Mouse (Mus musculus): Measurements from ENCODE around the gene Nup43. TPM values are rescaled to one million over a fixed set of nuclear protein-coding genes. Genes with fewer than 3 reads are reported as not detected.
A peak's percentile ranks its signal among the peaks of the same experiment; 100 is the strongest.

Nup43 gene
- polyA plus RNA-seq, 1 experiment from 2014 or later = 35.4 TPM

GRCm38 (mm10) chr10:7630286-7630685 is 37.0 kb upstream of the Nup43 start:
- no peak for ATAC-seq (ENCODE audit: insufficient number of reproducible peaks, insufficient read depth, low FRiP score, low read depth)
- Histone ChIP-seq H3K4me2 (ENCODE audit: low read length) (no peak overlapping the region), H3K36me3 (ENCODE audit: control insufficient read depth, insufficient read depth, low read length) (peaks cover 21% of the 10 kb centered on the region), H3K27ac (replicated peaks in 1 of 2; ENCODE audit: control insufficient read depth in 1 of 2, insufficient read depth in 1 of 2, low read depth in 2 of 2, low read length in 2 of 2) (no peak overlapping the region), H3K4me3 (ENCODE audit: control insufficient read depth in 1 of 2, insufficient read depth in 1 of 2, low read depth in 1 of 2, low read length in 2 of 2) (no peak overlapping the region), H3K27me3 (ENCODE audit: control insufficient read depth, insufficient read depth, low read length) (no peaks in the 10 kb centered on the region), H3K9me3 (ENCODE audit: control insufficient read depth, low read length) (no peaks in the 10 kb centered on the region), H3K4me1 (ENCODE audit: control insufficient read depth in 2 of 2, insufficient read depth in 2 of 2, low read length in 2 of 2) (peaks cover 21 to 40% of the 10 kb centered on the region in 2 experiments), H3K9ac (ENCODE audit: low read length) (no peak overlapping the region)
- WGBS = 93% methylated on average over 5 of the region's 5 CpGs

DNA sequence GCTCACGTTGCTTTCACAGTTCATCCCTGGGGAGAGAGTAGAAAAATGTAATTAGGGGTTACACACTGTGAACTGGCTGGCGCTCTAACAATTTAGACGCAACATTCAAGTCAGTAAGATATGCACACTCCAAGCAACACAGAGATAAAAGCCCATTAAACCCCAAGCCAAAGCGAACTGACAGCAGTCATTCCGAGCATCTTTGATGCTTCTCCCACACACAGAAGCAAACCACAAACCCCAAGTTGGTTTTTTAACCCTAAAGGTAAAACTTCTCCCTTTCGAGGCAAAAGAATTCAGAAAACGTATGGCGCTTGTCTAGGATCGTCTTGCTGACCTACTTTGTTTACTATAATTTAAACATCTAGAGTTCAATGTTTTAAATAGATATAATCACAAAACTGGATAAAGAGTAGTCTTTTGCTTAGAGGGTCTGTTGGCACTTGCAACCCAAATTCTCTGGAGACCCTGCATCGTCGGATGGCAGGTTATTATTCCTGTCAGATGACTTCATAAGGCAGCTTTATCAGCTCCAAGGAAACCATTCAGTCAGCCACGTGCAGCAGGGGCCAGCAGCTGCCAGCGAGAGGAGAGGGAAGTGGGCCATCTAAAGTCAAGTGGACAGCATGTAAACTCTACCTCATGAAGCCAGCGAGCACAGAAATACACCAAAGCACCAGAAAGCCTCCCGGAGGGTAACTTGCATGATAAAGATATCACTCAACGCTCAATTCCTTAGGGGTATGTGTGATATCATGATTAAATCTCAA is 36.2 kb upstream of the Nup43 start:
- H3K4me3 ChIP-seq (ENCODE audit: control insufficient read depth in 1 of 2, insufficient read depth in 1 of 2, low read depth in 1 of 2, low read length in 2 of 2) = no peak overlapping the region
- H3K36me3 ChIP-seq (ENCODE audit: control insufficient read depth, insufficient read depth, low read length) = peaks cover 21% of the 10 kb centered on the region
- peak overlapping the region; percentile 16; the same call in 1 of the 2 replicates for H3K4me2 ChIP-seq (ENCODE audit: low read length)
- WGBS = 47% methylated on average over 16 of the region's 16 CpGs
- no peaks in the 10 kb centered on the region for H3K27me3 ChIP-seq (ENCODE audit: control insufficient read depth, insufficient read depth, low read length)
- no peak overlapping the region for H3K9ac ChIP-seq (ENCODE audit: low read length)
- peak overlapping the region in 1 of 2 experiments; percentile 41; a peak in 1 of 4 replicates for H3K27ac ChIP-seq (replicated peaks in 1 of 2; ENCODE audit: control insufficient read depth in 1 of 2, insufficient read depth in 1 of 2, low read depth in 2 of 2, low read length in 2 of 2)
- H3K9me3 ChIP-seq (ENCODE audit: control insufficient read depth, low read length) = no peaks in the 10 kb centered on the region
- H3K4me1 ChIP-seq (ENCODE audit: control insufficient read depth in 2 of 2, insufficient read depth in 2 of 2, low read length in 2 of 2) = peaks cover 21 to 40% of the 10 kb centered on the region in 2 experiments
- no peak for ATAC-seq (ENCODE audit: insufficient number of reproducible peaks, insufficient read depth, low FRiP score, low read depth)

GRCm38 (mm10) chr10:7640366-7640765 is 26.9 kb upstream of the Nup43 start:
- H3K4me2 ChIP-seq (ENCODE audit: low read length) = no peak overlapping the region
- H3K27me3 ChIP-seq (ENCODE audit: control insufficient read depth, insufficient read depth, low read length) = no peaks in the 10 kb centered on the region
- WGBS = 97% methylated on average over 12 of the region's 12 CpGs
- no peak for ATAC-seq (ENCODE audit: insufficient number of reproducible peaks, insufficient read depth, low FRiP score, low read depth)
- no peak overlapping the region for H3K4me3 ChIP-seq (ENCODE audit: control insufficient read depth in 1 of 2, insufficient read depth in 1 of 2, low read depth in 1 of 2, low read length in 2 of 2)
- H3K27ac ChIP-seq (replicated peaks in 1 of 2; ENCODE audit: control insufficient read depth in 1 of 2, insufficient read depth in 1 of 2, low read depth in 2 of 2, low read length in 2 of 2) = no peak overlapping the region
- no peaks in the 10 kb centered on the region for H3K4me1 ChIP-seq (ENCODE audit: control insufficient read depth in 2 of 2, insufficient read depth in 2 of 2, low read length in 2 of 2)
- H3K9ac ChIP-seq (ENCODE audit: low read length) = no peak overlapping the region
- peaks cover 78% of the 10 kb centered on the region for H3K36me3 ChIP-seq (ENCODE audit: control insufficient read depth, insufficient read depth, low read length)
- no peaks in the 10 kb centered on the region for H3K9me3 ChIP-seq (ENCODE audit: control insufficient read depth, low read length)

DNA sequence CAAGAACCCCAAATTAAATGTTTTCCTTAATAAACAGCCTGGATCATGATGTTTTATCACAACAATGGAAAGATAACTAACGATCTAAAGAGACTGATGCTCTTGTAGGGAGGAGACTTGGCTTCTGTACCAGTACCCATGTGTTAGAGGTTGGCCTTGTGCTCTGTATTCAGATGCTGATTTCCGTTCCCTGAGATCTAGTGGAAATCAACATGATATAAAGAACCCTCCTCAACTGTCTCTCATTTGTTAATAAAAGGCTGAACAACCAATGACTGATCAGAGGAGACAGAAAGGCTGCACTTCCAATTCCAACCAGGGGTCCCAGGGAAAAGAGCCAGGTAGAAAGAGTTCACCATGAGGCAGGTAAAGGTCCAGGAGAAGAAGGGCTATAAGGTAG is 21.4 kb upstream of the Nup43 start:
- 85% methylated on average over 2 of the region's 2 CpGs for WGBS
- H3K36me3 ChIP-seq (ENCODE audit: control insufficient read depth, insufficient read depth, low read length) = peaks cover 65% of the 10 kb centered on the region
- ATAC-seq (ENCODE audit: insufficient number of reproducible peaks, insufficient read depth, low FRiP score, low read depth) = no peak

DNA sequence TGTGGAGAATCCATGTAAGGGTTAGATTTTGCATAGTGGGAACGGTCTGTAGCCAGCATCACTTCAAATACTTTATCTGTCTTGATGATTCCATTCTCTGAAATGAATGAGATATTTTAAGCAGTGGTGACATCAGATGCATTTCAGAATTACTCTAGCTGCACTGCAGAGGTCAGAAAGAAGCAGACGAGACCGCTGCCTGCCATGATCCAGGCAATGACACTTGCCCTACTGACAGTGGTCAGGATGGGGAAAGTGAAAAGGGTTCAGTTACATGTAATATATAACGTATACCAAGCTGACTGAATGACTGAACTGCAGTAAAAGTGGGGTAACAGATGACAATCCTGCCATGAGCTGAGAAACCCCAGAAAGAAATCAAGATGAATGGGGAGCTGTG is 18.2 kb upstream of the Nup43 start:
- peaks cover 2 to 5% of the 10 kb centered on the region in 2 experiments; a peak in 3 of 4 replicates for H3K4me1 ChIP-seq (ENCODE audit: control insufficient read depth in 2 of 2, insufficient read depth in 2 of 2, low read length in 2 of 2)
- H3K9ac ChIP-seq (ENCODE audit: low read length) = 0 out of 2 replicates have a peak overlapping the region, but pooled peaks have one; percentile 31
- H3K4me2 ChIP-seq (ENCODE audit: low read length) = no peak overlapping the region
- H3K36me3 ChIP-seq (ENCODE audit: control insufficient read depth, insufficient read depth, low read length) = peaks cover 38% of the 10 kb centered on the region
- H3K9me3 ChIP-seq (ENCODE audit: control insufficient read depth, low read length) = no peaks in the 10 kb centered on the region
- WGBS = 36% methylated on average over 4 of the region's 4 CpGs
- no peak for ATAC-seq (ENCODE audit: insufficient number of reproducible peaks, insufficient read depth, low FRiP score, low read depth)
- 0 out of 4 replicates have a peak overlapping the region, but pooled peaks of 1 of the 2 experiments have one; percentile 19 for H3K27ac ChIP-seq (replicated peaks in 1 of 2; ENCODE audit: control insufficient read depth in 1 of 2, insufficient read depth in 1 of 2, low read depth in 2 of 2, low read length in 2 of 2)
- no peaks in the 10 kb centered on the region for H3K27me3 ChIP-seq (ENCODE audit: control insufficient read depth, insufficient read depth, low read length)
- no peak overlapping the region for H3K4me3 ChIP-seq (ENCODE audit: control insufficient read depth in 1 of 2, insufficient read depth in 1 of 2, low read depth in 1 of 2, low read length in 2 of 2)

More for the DNA sequence above, 21.4 kb upstream of the Nup43 start:
- H3K27me3 ChIP-seq (ENCODE audit: control insufficient read depth, insufficient read depth, low read length) = no peaks in the 10 kb centered on the region
- no peak overlapping the region for H3K4me3 ChIP-seq (ENCODE audit: control insufficient read depth in 1 of 2, insufficient read depth in 1 of 2, low read depth in 1 of 2, low read length in 2 of 2)
- H3K4me1 ChIP-seq (ENCODE audit: control insufficient read depth in 2 of 2, insufficient read depth in 2 of 2, low read length in 2 of 2) = peaks cover 2 to 5% of the 10 kb centered on the region in 2 experiments; a peak in 3 of 4 replicates
- no peak overlapping the region for H3K9ac ChIP-seq (ENCODE audit: low read length)
- no peaks in the 10 kb centered on the region for H3K9me3 ChIP-seq (ENCODE audit: control insufficient read depth, low read length)
- H3K4me2 ChIP-seq (ENCODE audit: low read length) = no peak overlapping the region
- no peak overlapping the region for H3K27ac ChIP-seq (replicated peaks in 1 of 2; ENCODE audit: control insufficient read depth in 1 of 2, insufficient read depth in 1 of 2, low read depth in 2 of 2, low read length in 2 of 2)

DNA sequence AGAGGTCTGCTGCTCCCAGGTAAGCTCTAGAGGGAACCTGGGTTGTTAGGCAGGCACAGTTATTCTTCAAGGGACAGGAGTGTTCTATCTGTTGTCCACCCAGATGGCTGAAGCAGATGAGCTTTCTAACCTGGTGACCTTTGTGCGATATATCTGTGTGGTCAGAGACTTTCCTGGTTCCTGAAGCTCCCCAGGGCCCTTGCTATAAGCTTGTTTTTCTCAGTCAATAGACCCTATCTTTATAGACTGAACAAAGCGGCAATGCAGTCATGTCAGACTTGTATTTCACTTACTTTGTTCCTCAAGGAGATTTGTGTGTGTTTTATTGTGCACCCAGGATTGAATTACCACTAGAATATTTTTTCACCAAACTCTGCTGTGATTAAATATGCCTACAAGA is 16.2 kb upstream of the Nup43 start:
- H3K9me3 ChIP-seq (ENCODE audit: control insufficient read depth, low read length) = no peaks in the 10 kb centered on the region
- no peak overlapping the region for H3K4me3 ChIP-seq (ENCODE audit: control insufficient read depth in 1 of 2, insufficient read depth in 1 of 2, low read depth in 1 of 2, low read length in 2 of 2)
- peaks cover 2 to 5% of the 10 kb centered on the region in 2 experiments; a peak in 3 of 4 replicates for H3K4me1 ChIP-seq (ENCODE audit: control insufficient read depth in 2 of 2, insufficient read depth in 2 of 2, low read length in 2 of 2)
- H3K9ac ChIP-seq (ENCODE audit: low read length) = no peak overlapping the region
- no peak for ATAC-seq (ENCODE audit: insufficient number of reproducible peaks, insufficient read depth, low FRiP score, low read depth)
- no peak overlapping the region for H3K4me2 ChIP-seq (ENCODE audit: low read length)
- H3K36me3 ChIP-seq (ENCODE audit: control insufficient read depth, insufficient read depth, low read length) = peaks cover 26% of the 10 kb centered on the region
- H3K27ac ChIP-seq (replicated peaks in 1 of 2; ENCODE audit: control insufficient read depth in 1 of 2, insufficient read depth in 1 of 2, low read depth in 2 of 2, low read length in 2 of 2) = no peak overlapping the region
- no peaks in the 10 kb centered on the region for H3K27me3 ChIP-seq (ENCODE audit: control insufficient read depth, insufficient read depth, low read length)
- WGBS = 100% methylated on average over 2 of the region's 2 CpGs

GRCm38 (mm10) chr10:7662471-7663141 is 4.7 kb upstream of the Nup43 start:
- Histone ChIP-seq H3K9ac (ENCODE audit: low read length) (peak overlapping the region; percentile 88), H3K36me3 (ENCODE audit: control insufficient read depth, insufficient read depth, low read length) (no peaks in the 10 kb centered on the region), H3K9me3 (ENCODE audit: control insufficient read depth, low read length) (no peaks in the 10 kb centered on the region), H3K4me2 (ENCODE audit: low read length) (peak overlapping the region; percentile 74), H3K4me1 (ENCODE audit: control insufficient read depth in 2 of 2, insufficient read depth in 2 of 2, low read length in 2 of 2) (peaks cover 0 to 8% of the 10 kb centered on the region in 2 experiments; a peak in 1 of 4 replicates), H3K27me3 (ENCODE audit: control insufficient read depth, insufficient read depth, low read length) (no peaks in the 10 kb centered on the region), H3K27ac (replicated peaks in 1 of 2; ENCODE audit: control insufficient read depth in 1 of 2, insufficient read depth in 1 of 2, low read depth in 2 of 2, low read length in 2 of 2) (peak overlapping the region; percentile 82 to 90), H3K4me3 (ENCODE audit: control insufficient read depth in 1 of 2, insufficient read depth in 1 of 2, low read depth in 1 of 2, low read length in 2 of 2) (peak overlapping the region; percentile 72 to 96)
- WGBS = under 1% methylated on average over 44 of the region's 44 CpGs
- ATAC-seq (ENCODE audit: insufficient number of reproducible peaks, insufficient read depth, low FRiP score, low read depth) = peak; percentile 77

Measured in heart, embryonic 14.5 days (tissue).